Mouse (Mus musculus): ENCODE measurements around the gene Slc44a4. TPM values are rescaled to one million over a fixed set of nuclear protein-coding genes. Genes with fewer than 3 reads are reported as not detected.

Gene Slc44a4
- polyA plus RNA-seq, 1 experiment from 2014 or later = 0.08 TPM

- Histone ChIP-seq H3K27me3 (replicated peaks) (no peaks in the 10 kb centered on the region), H3K4me2 (no peak overlapping the region), H3K4me1 (replicated peaks) (peaks cover 15% of the 10 kb centered on the region), H3K9ac (no peak overlapping the region), H3K9me3 (replicated peaks) (no peaks in the 10 kb centered on the region), H3K4me3 (no peak overlapping the region), H3K36me3 (no peaks in the 10 kb centered on the region), H3K27ac (ENCODE audit: poor library complexity, severe bottlenecking) (no peak overlapping the region)
- no peak for ATAC-seq (ENCODE audit: insufficient number of reproducible peaks, low FRiP score)
- 82% methylated on average over 12 of the region's 12 CpGs for WGBS
Observed at GRCm38 (mm10) chr17:34890074-34890743, 24.1 kb upstream of the Slc44a4 start.

DNA sequence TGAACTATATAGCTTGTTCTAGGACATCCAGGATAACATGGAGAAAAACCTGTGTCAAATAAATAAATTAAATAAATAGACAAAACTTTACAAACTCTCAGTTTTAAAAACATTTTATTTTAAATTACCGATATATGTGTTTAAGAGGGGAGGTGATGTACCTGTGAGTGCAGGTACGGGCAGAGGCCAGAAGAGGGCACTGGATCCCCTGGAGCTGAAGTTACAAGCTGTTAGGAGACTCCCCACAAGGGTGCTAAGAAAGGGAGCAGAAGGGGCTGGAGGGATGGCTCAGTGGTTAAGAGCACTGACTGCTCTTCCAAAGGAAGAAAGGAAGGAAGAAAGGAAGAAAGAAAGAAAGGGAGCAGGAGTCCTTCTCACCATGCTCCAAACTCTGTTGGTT is 22.9 kb upstream of the Slc44a4 start:
- no peak overlapping the region for H3K4me3 ChIP-seq
- no peaks in the 10 kb centered on the region for H3K9me3 ChIP-seq (replicated peaks)
- no peak overlapping the region for H3K27ac ChIP-seq (ENCODE audit: poor library complexity, severe bottlenecking)
- H3K27me3 ChIP-seq (replicated peaks) = no peaks in the 10 kb centered on the region
- H3K36me3 ChIP-seq = peaks cover 8% of the 10 kb centered on the region
- peaks cover 21% of the 10 kb centered on the region for H3K4me1 ChIP-seq (replicated peaks)
- no peak overlapping the region for H3K9ac ChIP-seq
- 93% methylated on average over 2 of the region's 2 CpGs for WGBS
- no peak for ATAC-seq (ENCODE audit: insufficient number of reproducible peaks, low FRiP score)
- H3K4me2 ChIP-seq = no peak overlapping the region

GRCm38 (mm10) chr17:34893072-34893824 is 21.0 kb upstream of the Slc44a4 start:
- Histone ChIP-seq H3K4me1 (replicated peaks) (peaks cover 36% of the 10 kb centered on the region), H3K9me3 (replicated peaks) (no peaks in the 10 kb centered on the region), H3K4me3 (peak overlapping the region; percentile 93; the same call in 1 of the 2 replicates), H3K36me3 (peaks cover 10% of the 10 kb centered on the region), H3K27ac (ENCODE audit: poor library complexity, severe bottlenecking) (0 out of 2 replicates have a peak overlapping the region, but pooled peaks have one; percentile 56), H3K9ac (peak overlapping the region; percentile 64; the same call in 1 of the 2 replicates), H3K27me3 (replicated peaks) (no peaks in the 10 kb centered on the region), H3K4me2 (peak overlapping the region; percentile 83)
- no peak for ATAC-seq (ENCODE audit: insufficient number of reproducible peaks, low FRiP score)
- 76% methylated on average over 12 of the region's 12 CpGs for WGBS

GRCm38 (mm10) chr17:34894074-34894597 is 20.1 kb upstream of the Slc44a4 start:
- peaks cover 36% of the 10 kb centered on the region for H3K4me1 ChIP-seq (replicated peaks)
- H3K36me3 ChIP-seq = peaks cover 10% of the 10 kb centered on the region
- under 1% methylated on average over 49 of the region's 51 CpGs for WGBS
- peak; percentile 90 for ATAC-seq (ENCODE audit: insufficient number of reproducible peaks, low FRiP score)
- H3K9me3 ChIP-seq (replicated peaks) = no peaks in the 10 kb centered on the region
- peak overlapping the region; percentile 93 for H3K4me3 ChIP-seq
- no peaks in the 10 kb centered on the region for H3K27me3 ChIP-seq (replicated peaks)
- peak overlapping the region; percentile 99 for H3K9ac ChIP-seq
- H3K27ac ChIP-seq (ENCODE audit: poor library complexity, severe bottlenecking) = peak overlapping the region; percentile 85
- peak overlapping the region; percentile 83 for H3K4me2 ChIP-seq

DNA sequence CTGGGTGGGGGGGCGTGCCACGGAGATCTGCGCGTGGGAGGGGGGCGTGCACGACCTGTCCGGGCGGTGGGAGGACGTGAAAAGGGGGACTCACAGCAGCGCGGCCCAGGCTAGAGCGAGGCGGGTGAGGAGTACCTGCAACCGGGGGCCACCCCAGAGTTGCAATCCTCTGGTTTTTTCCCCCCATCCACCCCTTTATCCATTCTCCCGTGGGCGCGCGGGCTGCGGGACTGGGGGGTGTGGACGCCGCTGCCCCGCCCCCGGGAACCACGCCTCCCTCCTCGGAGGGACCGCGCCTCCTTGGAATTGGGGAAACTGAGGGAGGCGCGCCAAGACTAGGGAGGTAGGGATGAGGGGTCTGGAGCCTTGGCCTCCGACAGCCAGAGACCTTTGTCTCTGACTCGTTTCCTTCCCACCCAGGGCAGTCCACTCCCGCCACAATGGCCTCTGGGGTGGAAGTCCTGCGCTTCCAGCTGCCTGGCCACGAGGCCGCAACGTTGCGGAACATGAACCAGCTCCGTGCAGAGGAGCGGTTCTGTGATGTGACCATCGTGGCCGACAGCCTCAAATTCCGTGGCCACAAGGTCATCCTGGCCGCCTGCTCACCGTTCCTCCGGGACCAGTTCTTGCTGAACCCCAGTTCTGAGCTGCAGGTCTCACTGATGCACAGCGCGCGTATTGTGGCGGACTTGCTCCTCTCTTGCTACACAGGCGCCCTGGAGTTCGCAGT is 19.3 kb upstream of the Slc44a4 start:
- peak; percentile 6 for ATAC-seq (ENCODE audit: insufficient number of reproducible peaks, low FRiP score)
- Histone ChIP-seq H3K4me2 (peak overlapping the region; percentile 83), H3K4me1 (replicated peaks) (peaks cover 36% of the 10 kb centered on the region), H3K36me3 (peaks cover 10% of the 10 kb centered on the region), H3K9ac (peak overlapping the region; percentile 99), H3K9me3 (replicated peaks) (no peaks in the 10 kb centered on the region), H3K4me3 (peak overlapping the region; percentile 93), H3K27ac (ENCODE audit: poor library complexity, severe bottlenecking) (peak overlapping the region; percentile 85), H3K27me3 (replicated peaks) (no peaks in the 10 kb centered on the region)
- WGBS = 8% methylated on average over 49 of the region's 51 CpGs

GRCm38 (mm10) chr17:34895724-34896123 is 18.5 kb upstream of the Slc44a4 start:
- peaks cover 36% of the 10 kb centered on the region for H3K4me1 ChIP-seq (replicated peaks)
- H3K9me3 ChIP-seq (replicated peaks) = no peaks in the 10 kb centered on the region
- peaks cover 10% of the 10 kb centered on the region for H3K36me3 ChIP-seq
- no peaks in the 10 kb centered on the region for H3K27me3 ChIP-seq (replicated peaks)
- 89% methylated on average over 15 of the region's 15 CpGs for WGBS
- peak overlapping the region; percentile 99; the same call in 1 of the 2 replicates for H3K9ac ChIP-seq
- H3K27ac ChIP-seq (ENCODE audit: poor library complexity, severe bottlenecking) = no peak overlapping the region
- peak overlapping the region; percentile 83 for H3K4me2 ChIP-seq
- peak overlapping the region; percentile 93 for H3K4me3 ChIP-seq
- ATAC-seq (ENCODE audit: insufficient number of reproducible peaks, low FRiP score) = no peak

GRCm38 (mm10) chr17:34896366-34896765 is 17.9 kb upstream of the Slc44a4 start:
- WGBS = 86% methylated on average over 17 of the region's 17 CpGs
- Histone ChIP-seq H3K4me2 (peak overlapping the region; percentile 92; the same call in 1 of the 2 replicates), H3K9me3 (replicated peaks) (no peaks in the 10 kb centered on the region), H3K4me1 (replicated peaks) (peaks cover 36% of the 10 kb centered on the region), H3K4me3 (peak overlapping the region; percentile 16; the same call in 1 of the 2 replicates), H3K27me3 (replicated peaks) (no peaks in the 10 kb centered on the region), H3K36me3 (peaks cover 14% of the 10 kb centered on the region), H3K27ac (ENCODE audit: poor library complexity, severe bottlenecking) (no peak overlapping the region), H3K9ac (no peak overlapping the region)
- no peak for ATAC-seq (ENCODE audit: insufficient number of reproducible peaks, low FRiP score)

GRCm38 (mm10) chr17:34897373-34898159 is 16.7 kb upstream of the Slc44a4 start:
- 10% methylated on average over 10 of the region's 10 CpGs for WGBS
- peaks cover 21% of the 10 kb centered on the region for H3K36me3 ChIP-seq
- H3K9ac ChIP-seq = peak overlapping the region; percentile 97
- peak overlapping the region; percentile 90 for H3K4me3 ChIP-seq
- peaks cover 36% of the 10 kb centered on the region for H3K4me1 ChIP-seq (replicated peaks)
- H3K27ac ChIP-seq (ENCODE audit: poor library complexity, severe bottlenecking) = peak overlapping the region; percentile 90
- H3K27me3 ChIP-seq (replicated peaks) = no peaks in the 10 kb centered on the region
- H3K4me2 ChIP-seq = peak overlapping the region; percentile 92
- H3K9me3 ChIP-seq (replicated peaks) = no peaks in the 10 kb centered on the region
- ATAC-seq (ENCODE audit: insufficient number of reproducible peaks, low FRiP score) = no peak

- H3K9ac ChIP-seq = peak within 1 kb of the TSS; percentile 97
- WGBS = under 1% methylated on average over 39 of the region's 44 CpGs
- peaks cover 36% of the 10 kb centered on the region for H3K4me1 ChIP-seq (replicated peaks)
- peak within 1 kb of the TSS; percentile 92 for H3K4me2 ChIP-seq
- ATAC-seq (ENCODE audit: insufficient number of reproducible peaks, low FRiP score) = peak; percentile 42
- no peaks in the 10 kb centered on the region for H3K27me3 ChIP-seq (replicated peaks)
- H3K9me3 ChIP-seq (replicated peaks) = no peaks in the 10 kb centered on the region
- H3K27ac ChIP-seq (ENCODE audit: poor library complexity, severe bottlenecking) = peak within 1 kb of the TSS; percentile 90
- H3K36me3 ChIP-seq = peaks cover 27% of the 10 kb centered on the region
- H3K4me3 ChIP-seq = peak within 1 kb of the TSS; percentile 90
Observed at GRCm38 (mm10) chr17:34898160-34898586, 16.1 kb upstream of the Slc44a4 start, which contains the start of the genes C2 and Ehmt2. Gene C2, minus strand, starts transcription at chr17:34898265. Gene Ehmt2, plus strand, starts transcription at chr17:34898469.

- Histone ChIP-seq H3K4me1 (replicated peaks) (peaks cover 32% of the 10 kb centered on the region), H3K4me3 (peak overlapping the region; percentile 90), H3K9me3 (replicated peaks) (no peaks in the 10 kb centered on the region), H3K9ac (peak overlapping the region; percentile 97), H3K4me2 (peak overlapping the region; percentile 92), H3K36me3 (peaks cover 32% of the 10 kb centered on the region), H3K27me3 (replicated peaks) (no peaks in the 10 kb centered on the region), H3K27ac (ENCODE audit: poor library complexity, severe bottlenecking) (peak overlapping the region; percentile 90)
- WGBS = 0% methylated on average over 3 of the region's 47 CpGs
- ATAC-seq (ENCODE audit: insufficient number of reproducible peaks, low FRiP score) = 0 out of 2 replicates have a peak, but pooled peaks have one; percentile 13
Observed at GRCm38 (mm10) chr17:34898706-34899052, 15.6 kb upstream of the Slc44a4 start.

Measured in heart, embryonic 12.5 days (tissue).